Mouse (Mus musculus) heart, embryonic 15.5 days (tissue): ENCODE data around the gene Gse1. TPM values are rescaled to one million over a fixed set of nuclear protein-coding genes. Genes with fewer than 3 reads are reported as not detected.

Source experiments
- ATAC-seq: fragments of 200-750 bp; cut with Nextera tagmentation; replicated peaks from 2 replicates; pipeline ENCODE4 v1.8.0; 2017; ENCODE audit warnings: low read depth, moderate TSS enrichment; ENCODE audit not compliant: insufficient number of reproducible peaks, insufficient read depth, low FRiP score
- H3K27ac ChIP-seq: fragments of 300-500 bp; sonication (generic); 2 replicates; pipeline ENCODE4 v1.5.1; 2015; ENCODE audit warnings: mild to moderate bottlenecking, inconsistent platforms
- H3K27me3 ChIP-seq: fragments of 300-500 bp; sonication (generic); 2 replicates; pipeline ENCODE4 v1.6.1; 2015; ENCODE audit warnings: inconsistent platforms
- H3K36me3 ChIP-seq: fragments of 300-500 bp; sonication (generic); 2 replicates; pipeline ENCODE4 v1.6.1; 2015; ENCODE audit warnings: mild to moderate bottlenecking, inconsistent platforms
- H3K4me1 ChIP-seq: fragments of 300-500 bp; sonication (generic); replicated peaks from 2 replicates; pipeline ENCODE4 v1.6.1; 2015; ENCODE audit warnings: inconsistent platforms
- H3K4me2 ChIP-seq: fragments of 300-500 bp; sonication (generic); 2 replicates; pipeline ENCODE4 v1.6.1; 2015; ENCODE audit warnings: inconsistent platforms, mild to moderate bottlenecking, moderate library complexity
- H3K4me3 ChIP-seq: fragments of 300-500 bp; sonication (generic); 2 replicates; pipeline ENCODE4 v1.5.1; 2015; ENCODE audit warnings: mild to moderate bottlenecking, inconsistent platforms
- H3K9ac ChIP-seq: fragments of 300-500 bp; sonication (generic); 2 replicates; pipeline ENCODE4 v1.6.1; 2015; ENCODE audit warnings: mild to moderate bottlenecking, inconsistent platforms
- H3K9me3 ChIP-seq: fragments of 300-500 bp; sonication (generic); replicated peaks from 2 replicates; pipeline ENCODE4 v1.6.1; 2016; ENCODE audit warnings: inconsistent platforms
- WGBS: fragments of 180-500 bp; shearing (Covaris S2); methylation state at CpG from one replicate; pipeline ENCODE4 v1.1.7; 2015; ENCODE audit warnings: mixed read lengths; 5-methylcytosine and 5-hydroxymethylcytosine counted together
- polyA plus RNA-seq: library from polyadenylated mRNA; unstranded; fragments of >200 nt; fragmentation: Nextera tagmentation; extraction: Ambion mirVana; gene quantifications from 2 replicates; pipeline ENCODE4 v1.2.1, GENCODE M21; 2015

The Gse1 gene
- polyA plus RNA-seq, 1 experiment from 2014 or later: 8.9 TPM

DNA sequence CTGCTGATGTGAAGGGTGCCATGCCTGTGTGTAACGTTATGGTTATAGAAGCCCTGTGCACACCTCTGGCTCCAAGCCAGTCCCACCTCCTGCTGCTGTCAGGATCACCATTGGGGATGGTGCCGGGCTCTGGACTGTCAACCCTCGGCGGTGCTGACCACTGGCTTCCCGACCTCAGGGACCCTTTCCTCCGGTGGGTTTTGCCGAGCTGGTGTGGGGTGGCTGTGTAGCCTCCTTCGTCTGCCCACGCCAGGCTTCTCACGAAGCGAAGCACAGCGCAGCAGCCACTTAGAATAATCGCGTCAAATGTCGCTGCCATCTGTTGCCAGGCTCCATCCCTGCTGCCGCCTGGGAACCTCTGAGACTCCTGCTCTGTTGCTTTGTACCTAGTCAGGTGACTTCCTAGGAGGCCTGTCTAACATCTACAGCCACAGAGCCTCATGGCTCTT is 320.1 kb downstream of the Gse1 start:
- H3K4me2 ChIP-seq: peak overlapping the region; percentile 37; the same call in 1 of the 2 replicates
- no peak for ATAC-seq
- H3K9ac ChIP-seq: peak overlapping the region; percentile 18; the same call in 1 of the 2 replicates
- H3K9me3 ChIP-seq: no peaks in the 10 kb centered on the region
- peaks cover 99% of the 10 kb centered on the region for H3K4me1 ChIP-seq
- H3K27me3 ChIP-seq: no peaks in the 10 kb centered on the region
- H3K4me3 ChIP-seq: no peak overlapping the region
- no peaks in the 10 kb centered on the region for H3K36me3 ChIP-seq
- H3K27ac ChIP-seq: peak overlapping the region; percentile 48
- 33% methylated on average over 16 of the region's 16 CpGs for WGBS

DNA sequence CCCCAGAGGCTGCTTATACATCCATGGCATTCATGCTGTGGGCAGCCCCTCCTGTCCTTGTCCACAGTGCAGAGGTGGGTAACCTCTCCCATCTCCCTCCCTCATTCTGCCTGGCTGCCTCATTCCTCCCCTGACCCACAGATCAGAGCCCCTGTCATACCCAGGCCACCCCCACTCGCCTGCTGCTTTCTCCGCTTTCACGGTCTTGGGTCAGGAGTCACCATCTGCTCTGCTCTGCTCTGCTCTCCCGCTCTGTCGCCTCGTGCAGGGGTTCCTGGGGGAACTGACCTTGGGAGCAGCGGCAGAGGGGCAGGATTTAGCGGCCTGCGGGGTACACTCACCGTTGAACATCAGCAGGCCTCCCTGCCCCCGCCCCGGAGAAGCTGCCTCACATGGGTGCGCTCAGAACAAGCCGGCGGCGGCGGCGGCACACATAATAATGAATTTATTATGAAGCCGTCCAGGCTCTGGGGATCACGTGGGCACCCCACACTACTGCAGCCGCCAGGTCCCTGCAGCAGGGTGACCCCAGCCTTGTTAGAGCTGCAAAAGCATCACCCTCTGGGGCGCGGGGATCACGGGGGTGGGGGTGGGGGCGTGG is 321.2 kb downstream of the Gse1 start:
- Histone ChIP-seq H3K4me3 (0 out of 2 replicates have a peak overlapping the region, but pooled peaks have one; percentile 2), H3K9ac (peak overlapping the region; percentile 50), H3K4me2 (peak overlapping the region; percentile 45), H3K9me3 (no peaks in the 10 kb centered on the region), H3K4me1 (peaks cover 98% of the 10 kb centered on the region), H3K27me3 (no peaks in the 10 kb centered on the region), H3K36me3 (peaks cover 6% of the 10 kb centered on the region; the same call in 1 of the 2 replicates), H3K27ac (peak overlapping the region; percentile 89)
- WGBS: 29% methylated on average over 25 of the region's 25 CpGs
- no peak for ATAC-seq

- Histone ChIP-seq H3K4me1 (peaks cover 99% of the 10 kb centered on the region), H3K27me3 (no peaks in the 10 kb centered on the region), H3K27ac (peak overlapping the region; percentile 89), H3K9ac (peak overlapping the region; percentile 50), H3K4me2 (peak overlapping the region; percentile 53), H3K4me3 (0 out of 2 replicates have a peak overlapping the region, but pooled peaks have one; percentile 2), H3K9me3 (no peaks in the 10 kb centered on the region), H3K36me3 (peaks cover 8% of the 10 kb centered on the region; the same call in 1 of the 2 replicates)
- WGBS: 39% methylated on average over 11 of the region's 11 CpGs
- ATAC-seq: no peak
Observed at GRCm38 (mm10) chr8:120549922-120550321, 321.7 kb downstream of the Gse1 start.

- peak overlapping the region; percentile 89 for H3K27ac ChIP-seq
- no peak for ATAC-seq
- H3K9me3 ChIP-seq: no peaks in the 10 kb centered on the region
- H3K4me1 ChIP-seq: peaks cover 99% of the 10 kb centered on the region
- no peaks in the 10 kb centered on the region for H3K27me3 ChIP-seq
- 0 out of 2 replicates have a peak overlapping the region, but pooled peaks have one; percentile 0 for H3K9ac ChIP-seq
- 33% methylated on average over 12 of the region's 12 CpGs for WGBS
- H3K4me3 ChIP-seq: peak overlapping the region; percentile 14; the same call in 1 of the 2 replicates
- H3K36me3 ChIP-seq: peaks cover 8% of the 10 kb centered on the region; the same call in 1 of the 2 replicates
- H3K4me2 ChIP-seq: peak overlapping the region; percentile 53
Observed at GRCm38 (mm10) chr8:120550430-120550829, 322.2 kb downstream of the Gse1 start.

DNA sequence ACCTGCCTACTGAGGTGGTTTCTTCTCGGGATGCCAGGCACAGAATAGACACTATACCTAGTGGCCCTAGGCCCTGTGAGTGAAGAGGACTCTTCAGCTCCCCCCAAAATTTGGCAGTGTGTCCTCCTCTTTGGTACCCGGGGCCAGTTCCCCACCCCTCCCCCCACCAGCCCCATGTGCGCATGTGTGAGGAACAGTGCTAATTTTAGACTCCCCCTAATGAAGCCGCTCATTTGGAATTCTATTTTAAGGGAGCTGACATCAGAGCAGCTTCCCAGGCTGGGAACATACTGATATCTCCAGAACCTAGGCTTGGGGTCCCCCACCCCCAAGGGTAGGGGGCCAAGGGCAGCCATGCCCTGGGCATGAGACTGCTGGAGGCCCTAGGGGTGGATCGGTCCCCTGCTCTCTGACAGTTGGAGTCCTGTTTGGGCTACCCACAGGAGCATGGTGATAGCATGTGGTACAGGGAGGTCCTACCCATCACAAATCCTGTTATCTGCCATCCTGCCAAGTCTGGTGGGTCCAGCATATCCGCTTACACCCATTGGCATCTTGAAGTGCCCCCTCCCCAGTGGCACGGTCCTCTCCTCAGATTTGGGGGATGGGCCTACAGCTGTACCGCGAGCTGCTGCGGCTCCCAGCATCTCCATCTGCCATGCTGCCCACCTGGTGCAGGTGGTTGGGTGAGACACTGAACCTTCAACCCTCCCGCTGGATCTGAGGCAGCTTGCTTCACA is 322.9 kb downstream of the Gse1 start:
- Histone ChIP-seq H3K9me3 (no peaks in the 10 kb centered on the region), H3K4me3 (peak overlapping the region; percentile 14; the same call in 1 of the 2 replicates), H3K4me2 (peak overlapping the region; percentile 53), H3K9ac (0 out of 2 replicates have a peak overlapping the region, but pooled peaks have one; percentile 0), H3K4me1 (peaks cover 99% of the 10 kb centered on the region), H3K27ac (peak overlapping the region; percentile 89), H3K36me3 (peaks cover 8% of the 10 kb centered on the region; the same call in 1 of the 2 replicates), H3K27me3 (no peaks in the 10 kb centered on the region)
- WGBS: 57% methylated on average over 11 of the region's 11 CpGs
- peak; percentile 63 for ATAC-seq

DNA sequence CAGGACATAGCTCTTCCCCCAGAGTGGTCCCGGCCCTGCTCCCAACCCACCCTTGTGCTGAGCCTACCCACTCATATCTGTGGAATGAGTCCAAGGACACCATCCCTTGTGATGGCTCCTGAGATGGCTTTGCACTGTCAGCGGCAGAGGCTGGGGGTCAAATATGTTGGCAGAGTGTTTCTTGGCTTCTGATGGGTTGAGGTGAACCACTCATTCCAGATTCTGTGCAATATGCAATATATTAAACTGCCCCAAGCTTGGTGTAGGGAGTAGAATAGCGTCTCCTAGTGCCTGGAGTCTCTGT is 323.4 kb downstream of the Gse1 start:
- Histone ChIP-seq H3K4me3 (no peak overlapping the region), H3K27ac (peak overlapping the region; percentile 89), H3K9me3 (no peaks in the 10 kb centered on the region), H3K4me2 (peak overlapping the region; percentile 53), H3K9ac (no peak overlapping the region), H3K4me1 (peaks cover 99% of the 10 kb centered on the region), H3K36me3 (peaks cover 8% of the 10 kb centered on the region; the same call in 1 of the 2 replicates), H3K27me3 (no peaks in the 10 kb centered on the region)
- no peak for ATAC-seq
- WGBS: 69% methylated on average over 3 of the region's 3 CpGs

DNA sequence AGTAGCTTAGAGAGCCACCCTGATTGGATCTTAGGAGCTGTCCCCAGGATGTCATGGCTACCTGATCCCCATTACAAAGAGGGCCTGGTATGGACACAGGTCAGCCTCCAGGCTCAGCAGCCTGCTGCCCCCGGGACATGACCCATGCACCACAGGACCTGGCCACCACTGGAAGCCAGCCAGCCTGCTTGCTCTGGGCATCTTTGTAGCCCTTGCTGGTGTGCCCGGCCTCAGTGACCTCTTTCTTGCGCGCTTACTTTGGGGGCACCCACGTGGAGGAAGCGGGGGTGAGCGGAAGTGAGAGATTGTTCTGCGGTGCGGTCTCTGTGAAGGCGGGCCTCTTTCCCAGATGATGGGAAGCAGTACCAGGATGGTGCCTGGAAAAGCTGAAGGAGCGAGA is 324.3 kb downstream of the Gse1 start:
- Histone ChIP-seq H3K9me3 (no peaks in the 10 kb centered on the region), H3K27ac (peak overlapping the region; percentile 89), H3K4me2 (no peak overlapping the region), H3K4me3 (no peak overlapping the region), H3K9ac (no peak overlapping the region), H3K4me1 (peaks cover 99% of the 10 kb centered on the region), H3K36me3 (peaks cover 8% of the 10 kb centered on the region; the same call in 1 of the 2 replicates), H3K27me3 (no peaks in the 10 kb centered on the region)
- no peak for ATAC-seq
- WGBS: 77% methylated on average over 11 of the region's 11 CpGs

DNA sequence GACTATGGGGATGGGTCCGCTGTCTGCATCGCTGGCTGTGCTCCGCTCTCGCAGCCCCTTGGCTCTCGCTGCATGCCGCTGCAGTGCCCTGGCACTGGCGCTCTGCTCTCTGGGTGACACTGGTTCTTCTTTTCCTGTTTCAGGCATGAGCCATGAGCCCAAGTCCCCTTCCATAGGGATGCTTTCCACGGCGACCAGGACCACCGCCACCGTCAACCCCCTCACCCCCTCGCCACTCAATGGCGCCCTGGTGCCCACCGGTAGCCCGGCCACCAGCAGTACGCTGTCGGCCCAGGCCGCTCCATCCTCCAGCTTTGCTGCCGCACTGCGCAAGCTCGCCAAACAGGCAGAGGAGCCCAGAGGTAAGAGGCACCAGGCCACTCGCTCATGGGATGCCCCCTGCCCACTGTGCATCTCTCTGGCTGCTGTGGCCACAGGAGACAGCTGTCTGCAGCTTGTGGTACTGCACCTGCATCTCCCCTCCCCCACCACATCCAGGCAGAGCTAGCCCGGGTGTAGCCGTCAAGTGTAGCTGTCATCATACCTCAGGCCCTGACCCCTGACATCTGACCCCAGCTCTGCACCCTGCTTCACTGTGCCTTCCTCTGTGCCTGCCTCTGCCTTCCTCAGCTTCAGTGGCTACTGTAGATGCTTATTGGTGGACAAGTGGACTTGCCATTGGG is 325.3 kb downstream of the Gse1 start:
- no peak for ATAC-seq
- peaks cover 99% of the 10 kb centered on the region for H3K4me1 ChIP-seq
- H3K36me3 ChIP-seq: peaks cover 8% of the 10 kb centered on the region; the same call in 1 of the 2 replicates

GRCm38 (mm10) chr8:120554466-120555039 is 326.3 kb downstream of the Gse1 start:
- Histone ChIP-seq H3K9me3 (no peaks in the 10 kb centered on the region), H3K27ac (peak overlapping the region; percentile 96; the same call in 1 of the 2 replicates), H3K4me3 (no peak overlapping the region), H3K36me3 (peaks cover 12% of the 10 kb centered on the region; the same call in 1 of the 2 replicates), H3K4me1 (peaks cover 99% of the 10 kb centered on the region), H3K4me2 (no peak overlapping the region), H3K9ac (no peak overlapping the region), H3K27me3 (no peaks in the 10 kb centered on the region)
- 86% methylated on average over 18 of the region's 18 CpGs for WGBS
- no peak for ATAC-seq

More for the DNA sequence above, 325.3 kb downstream of the Gse1 start:
- WGBS: 83% methylated on average over 24 of the region's 24 CpGs
- no peak overlapping the region for H3K9ac ChIP-seq
- no peak overlapping the region for H3K27ac ChIP-seq
- no peak overlapping the region for H3K4me2 ChIP-seq
- no peak overlapping the region for H3K4me3 ChIP-seq
- no peaks in the 10 kb centered on the region for H3K9me3 ChIP-seq
- no peaks in the 10 kb centered on the region for H3K27me3 ChIP-seq

DNA sequence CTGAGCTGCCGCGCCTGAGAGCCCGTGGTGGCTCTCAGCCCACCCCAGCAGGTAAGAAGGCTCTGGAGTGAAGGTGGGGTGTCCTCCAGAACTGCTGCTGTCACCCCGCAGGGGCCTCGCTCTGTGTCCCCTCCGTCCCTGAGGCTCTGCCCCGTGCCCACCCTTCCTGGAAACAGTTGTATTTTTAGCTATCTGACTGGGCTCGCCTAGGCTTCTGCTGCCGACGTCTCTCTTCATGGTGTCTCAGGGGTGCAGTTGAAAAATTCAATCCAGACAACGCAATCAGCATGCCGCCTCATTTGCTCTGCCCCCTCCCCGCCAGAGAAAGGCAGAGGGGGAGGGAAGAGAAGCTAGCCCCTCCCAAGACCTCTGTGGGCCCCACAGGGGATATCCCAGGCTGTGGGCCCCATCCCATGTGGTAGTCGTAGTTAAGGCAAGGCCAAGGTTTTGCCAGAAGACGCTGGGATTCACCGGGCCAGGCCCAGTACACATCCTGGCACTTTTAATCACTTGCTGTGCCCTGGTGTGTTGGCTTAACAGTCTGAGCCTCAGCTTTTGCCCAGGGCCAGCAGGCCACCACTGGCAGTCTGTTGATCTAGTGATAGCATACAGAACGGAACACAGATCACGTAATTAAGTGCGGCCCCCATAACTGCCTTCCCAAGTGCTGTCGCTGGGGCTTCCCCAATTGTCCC is 328.1 kb downstream of the Gse1 start:
- Histone ChIP-seq H3K4me3 (peak overlapping the region; percentile 24), H3K4me1 (peaks cover 99% of the 10 kb centered on the region), H3K27ac (peak overlapping the region; percentile 96), H3K9me3 (no peaks in the 10 kb centered on the region), H3K27me3 (no peaks in the 10 kb centered on the region), H3K36me3 (peaks cover 12% of the 10 kb centered on the region; the same call in 1 of the 2 replicates), H3K9ac (peak overlapping the region; percentile 45), H3K4me2 (peak overlapping the region; percentile 50)
- WGBS: 27% methylated on average over 20 of the region's 20 CpGs
- peak; percentile 10; the same call in 1 of the 2 replicates for ATAC-seq
